Mouse (Mus musculus): ENCODE measurements around the gene Lrfn3.

- TF ChIP-seq MAFK (IDR thresholded peaks at IDR 0.05; ENCODE audit: insufficient read depth, low read depth, low read length) (no peak), ZC3H11A (IDR thresholded peaks at IDR 0.05; ENCODE audit: borderline replicate concordance, low read depth, low read length) (no peak), CHD2 (IDR thresholded peaks at IDR 0.05; ENCODE audit: low read depth, low read length) (no peak)
Observed at GRCm38 (mm10) chr7:30384106-30384505, 21.5 kb upstream of the Lrfn3 start.

Data from ES-E14 (cell line).